Mouse (Mus musculus) liver, embryonic 12.5 days (tissue): ENCODE results near the gene Coro2a. TPM values are rescaled to one million over a fixed set of nuclear protein-coding genes. Genes with fewer than 3 reads are reported as not detected.
"Not testable (repeated sequence)": the region's sequence is repeated elsewhere in the genome, so short reads cannot be mapped to it uniquely, and the experiment has no call there.

Experiments
- ATAC-seq: fragments of 200-750 bp; cut with Nextera tagmentation; 2 replicates; pipeline ENCODE4 v1.8.0; 2017; ENCODE audit warnings: moderate number of reproducible peaks, mild to moderate bottlenecking, moderate library complexity
- H3K27ac ChIP-seq: fragments of 300-500 bp; sonication (generic); 2 replicates; pipeline ENCODE4 v1.5.1; 2016; ENCODE audit warnings: mild to moderate bottlenecking
- H3K27me3 ChIP-seq: fragments of 300-500 bp; sonication (generic); replicated peaks from 2 replicates; pipeline ENCODE4 v1.6.1; 2016; ENCODE audit warnings: mild to moderate bottlenecking, moderate library complexity
- H3K36me3 ChIP-seq: fragments of 300-500 bp; sonication (generic); 2 replicates; pipeline ENCODE4 v1.6.1; 2016; ENCODE audit warnings: mild to moderate bottlenecking, moderate library complexity
- H3K4me1 ChIP-seq: fragments of 300-500 bp; sonication (generic); 2 replicates; pipeline ENCODE4 v1.6.1; 2016
- H3K4me2 ChIP-seq: fragments of 300-500 bp; sonication (generic); 2 replicates; pipeline ENCODE4 v1.6.1; 2016; ENCODE audit warnings: mild to moderate bottlenecking, moderate library complexity
- H3K4me3 ChIP-seq: fragments of 300-500 bp; sonication (generic); 2 replicates; pipeline ENCODE4 v1.5.1; 2016; ENCODE audit warnings: mild to moderate bottlenecking, moderate library complexity
- H3K9ac ChIP-seq: fragments of 300-500 bp; sonication (generic); 2 replicates; pipeline ENCODE4 v1.6.1; 2016; ENCODE audit warnings: mild to moderate bottlenecking, moderate library complexity
- H3K9me3 ChIP-seq: fragments of 300-500 bp; sonication (generic); replicated peaks from 2 replicates; pipeline ENCODE4 v1.6.1; 2016; ENCODE audit warnings: mild to moderate bottlenecking, moderate library complexity
- WGBS: fragments of 180-500 bp; shearing (Covaris S2); methylation state at CpG from one replicate; pipeline ENCODE4 v1.1.7; 2016; ENCODE audit not compliant: insufficient replicate concordance; 5-methylcytosine and 5-hydroxymethylcytosine counted together
- polyA plus RNA-seq: library from polyadenylated mRNA; unstranded; fragments of >200 nt; fragmentation: Nextera tagmentation; extraction: Ambion mirVana; gene quantifications from 2 replicates; pipeline ENCODE4 v1.2.1, GENCODE M21; 2016

Coro2a gene
- polyA plus RNA-seq, 1 experiment from 2014 or later = 4.9 TPM

DNA sequence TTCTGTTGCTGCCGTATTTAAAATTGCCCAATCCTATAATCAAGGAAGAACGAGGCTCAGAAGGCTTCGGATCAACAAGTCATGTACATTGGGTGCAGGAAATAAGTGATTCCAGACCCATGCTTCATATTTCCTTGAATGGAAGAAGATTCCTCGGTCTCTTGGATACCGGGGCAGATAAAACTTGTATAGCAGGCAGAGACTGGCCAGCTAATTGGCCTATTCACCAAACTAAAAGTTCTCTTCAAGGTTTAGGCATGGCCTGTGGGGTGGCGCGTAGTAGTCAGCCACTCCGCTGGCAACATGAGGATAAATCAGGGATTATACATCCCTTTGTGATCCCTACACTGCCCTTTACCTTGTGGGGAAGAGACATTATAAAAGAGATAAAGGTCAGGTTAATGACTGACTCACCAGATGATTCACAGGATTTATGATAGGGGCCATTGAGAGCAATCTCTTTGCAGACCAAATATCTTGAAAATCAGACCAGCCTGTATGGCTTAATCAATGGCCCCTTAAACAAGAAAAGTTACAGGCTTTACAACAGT is 23.1 kb downstream of the Coro2a start:
- peaks cover 11% of the 10 kb centered on the region; the same call in 1 of the 2 replicates for H3K4me1 ChIP-seq
- ATAC-seq, H3K4me2 ChIP-seq, H3K9me3 ChIP-seq, H3K36me3 ChIP-seq, H3K4me3 ChIP-seq, H3K9ac ChIP-seq, H3K27me3 ChIP-seq, H3K27ac ChIP-seq: not testable (repeated sequence)
- 84% methylated on average over 8 of the region's 8 CpGs for WGBS

GRCm38 (mm10) chr4:46578228-46578627 is 23.8 kb downstream of the Coro2a start:
- 0 out of 2 replicates have a peak, but pooled peaks cover 8% of the 10 kb centered on the region for H3K27me3 ChIP-seq
- peaks cover 6% of the 10 kb centered on the region; the same call in 1 of the 2 replicates for H3K9me3 ChIP-seq
- WGBS = 50% methylated on average over 1 of the region's 1 CpGs
- no peak overlapping the region for H3K4me2 ChIP-seq
- peaks cover 14% of the 10 kb centered on the region; the same call in 1 of the 2 replicates for H3K4me1 ChIP-seq
- no peak for ATAC-seq
- no peak overlapping the region for H3K27ac ChIP-seq
- H3K4me3 ChIP-seq = no peak overlapping the region
- no peak overlapping the region for H3K9ac ChIP-seq
- no peaks in the 10 kb centered on the region for H3K36me3 ChIP-seq

DNA sequence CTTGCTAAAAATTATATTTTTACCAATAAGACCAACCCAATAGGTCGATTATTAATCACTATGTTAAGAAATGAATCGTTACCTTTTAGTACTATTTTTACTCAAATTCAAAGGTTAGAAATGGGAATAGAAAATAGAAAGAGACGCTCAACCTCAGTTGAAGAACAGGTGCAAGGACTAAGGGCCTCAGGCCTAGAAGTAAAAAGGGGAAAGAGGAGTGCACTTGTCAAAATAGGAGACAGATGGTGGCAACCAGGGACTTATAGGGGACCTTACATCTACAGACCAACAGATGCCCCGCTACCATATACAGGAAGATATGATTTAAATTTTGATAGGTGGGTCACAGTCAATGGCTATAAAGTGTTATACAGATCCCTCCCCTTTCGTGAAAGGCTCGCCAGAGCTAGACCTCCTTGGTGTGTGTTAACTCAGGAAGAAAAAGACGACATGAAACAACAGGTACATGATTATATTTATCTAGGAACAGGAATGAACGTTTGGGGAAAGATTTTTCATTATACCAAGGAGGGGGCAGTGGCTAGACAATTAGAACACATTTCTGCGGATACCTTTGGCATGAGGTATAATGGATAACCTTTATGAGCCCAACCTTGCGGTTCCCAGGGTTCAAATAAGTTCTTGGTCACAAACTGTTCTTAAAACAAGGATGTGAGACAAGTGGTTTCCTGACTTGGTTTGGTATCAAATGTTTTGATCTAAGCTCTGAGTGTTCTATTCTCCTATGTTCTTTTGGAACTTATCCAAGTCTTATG is 26.3 kb downstream of the Coro2a start:
- not testable (repeated sequence) for H3K27me3 ChIP-seq, H3K9me3 ChIP-seq, ATAC-seq, H3K36me3 ChIP-seq, H3K9ac ChIP-seq, H3K27ac ChIP-seq, H3K4me3 ChIP-seq, H3K4me2 ChIP-seq
- 52% methylated on average over 6 of the region's 10 CpGs for WGBS
- peaks cover 14% of the 10 kb centered on the region; the same call in 1 of the 2 replicates for H3K4me1 ChIP-seq

DNA sequence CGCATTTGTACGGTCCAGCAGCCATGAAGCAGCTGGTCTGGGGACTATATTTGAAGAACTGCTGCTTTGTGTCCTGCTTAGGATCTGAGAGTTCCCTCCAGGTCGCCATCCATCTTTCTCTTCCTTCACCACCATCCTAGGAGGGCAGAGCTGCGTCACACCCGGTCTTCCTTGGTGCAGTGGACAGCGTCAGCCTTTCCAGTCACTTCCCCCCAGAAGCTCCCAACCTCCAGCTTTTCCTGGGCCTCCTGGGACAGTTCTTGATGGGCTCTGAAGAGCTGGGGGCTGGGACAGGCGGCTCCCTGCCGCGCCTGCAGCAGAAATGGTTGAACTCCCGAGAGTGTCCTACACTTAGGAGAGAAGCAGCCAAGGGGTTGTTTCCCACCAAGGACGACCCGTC is 27.2 kb downstream of the Coro2a start:
- H3K36me3 ChIP-seq = no peaks in the 10 kb centered on the region
- no peak overlapping the region; the same call in 1 of the 2 replicates for H3K27ac ChIP-seq
- no peaks in the 10 kb centered on the region for H3K9me3 ChIP-seq
- no peak overlapping the region for H3K4me3 ChIP-seq
- H3K9ac ChIP-seq = no peak overlapping the region
- ATAC-seq = no peak
- H3K27me3 ChIP-seq = 0 out of 2 replicates have a peak, but pooled peaks cover 8% of the 10 kb centered on the region
- peak overlapping the region; percentile 9; the same call in 1 of the 2 replicates for H3K4me2 ChIP-seq
- WGBS = 32% methylated on average over 12 of the region's 12 CpGs
- peaks cover 14% of the 10 kb centered on the region; the same call in 1 of the 2 replicates for H3K4me1 ChIP-seq

DNA sequence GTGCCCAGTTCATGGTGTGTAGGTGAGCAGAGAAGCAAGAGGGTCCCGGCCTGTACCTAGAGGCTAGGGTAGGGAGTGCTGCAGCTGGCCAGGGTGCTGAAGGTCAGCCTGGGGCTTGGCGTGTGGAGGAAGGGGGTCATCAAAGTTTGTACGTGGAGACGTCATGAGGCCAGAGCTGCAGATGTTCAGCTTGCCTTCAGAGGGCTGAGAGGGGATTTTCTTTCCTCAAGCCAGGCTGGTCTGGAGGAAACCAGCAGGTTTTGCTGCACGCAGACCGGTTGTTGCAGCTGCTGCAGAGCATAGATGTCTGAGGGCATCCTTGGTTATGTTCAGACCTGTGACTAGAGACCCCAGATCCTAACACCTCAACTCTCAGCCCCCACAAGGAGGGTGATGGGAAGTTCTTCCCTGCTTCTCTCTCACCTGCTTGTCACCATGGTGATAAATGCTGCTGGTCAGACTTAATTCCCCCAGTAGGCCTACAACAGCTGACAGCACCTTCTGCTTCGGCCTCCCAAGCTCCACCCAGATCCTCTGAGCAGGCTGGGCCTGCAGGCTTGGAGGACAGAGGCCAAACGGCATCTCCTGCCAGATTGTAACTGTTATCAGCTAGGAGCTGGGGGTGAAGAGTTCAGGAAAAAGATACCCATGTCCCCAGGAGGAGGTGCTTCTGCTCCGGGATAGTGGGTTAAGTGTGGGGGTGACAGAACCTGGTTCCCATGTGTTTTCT is 27.8 kb downstream of the Coro2a start:
- Histone ChIP-seq H3K9ac (no peak overlapping the region), H3K4me3 (no peak overlapping the region), H3K27me3 (0 out of 2 replicates have a peak, but pooled peaks cover 8% of the 10 kb centered on the region), H3K36me3 (no peaks in the 10 kb centered on the region), H3K9me3 (no peaks in the 10 kb centered on the region), H3K4me1 (peaks cover 14% of the 10 kb centered on the region; the same call in 1 of the 2 replicates), H3K4me2 (0 out of 2 replicates have a peak overlapping the region, but pooled peaks have one; percentile 9), H3K27ac (no peak overlapping the region)
- 39% methylated on average over 9 of the region's 9 CpGs for WGBS
- no peak for ATAC-seq

- H3K36me3 ChIP-seq = no peaks in the 10 kb centered on the region
- H3K9me3 ChIP-seq = no peaks in the 10 kb centered on the region
- H3K4me1 ChIP-seq = peaks cover 14% of the 10 kb centered on the region; the same call in 1 of the 2 replicates
- 0 out of 2 replicates have a peak, but pooled peaks cover 8% of the 10 kb centered on the region for H3K27me3 ChIP-seq
- ATAC-seq = no peak
- no peak overlapping the region for H3K4me2 ChIP-seq
- no peak overlapping the region for H3K4me3 ChIP-seq
- H3K27ac ChIP-seq = no peak overlapping the region
- no peak overlapping the region for H3K9ac ChIP-seq
- 71% methylated on average over 4 of the region's 4 CpGs for WGBS
Measured at GRCm38 (mm10) chr4:46572616-46573015, 29.4 kb downstream of the Coro2a start.

GRCm38 (mm10) chr4:46571744-46572143 is 30.3 kb downstream of the Coro2a start:
- Histone ChIP-seq H3K27ac (no peak overlapping the region), H3K36me3 (no peaks in the 10 kb centered on the region), H3K4me3 (no peak overlapping the region), H3K9ac (no peak overlapping the region), H3K27me3 (0 out of 2 replicates have a peak, but pooled peaks cover 8% of the 10 kb centered on the region), H3K9me3 (no peaks in the 10 kb centered on the region), H3K4me1 (peaks cover 14% of the 10 kb centered on the region; the same call in 1 of the 2 replicates), H3K4me2 (no peak overlapping the region)
- no peak for ATAC-seq
- 77% methylated on average over 9 of the region's 9 CpGs for WGBS

DNA sequence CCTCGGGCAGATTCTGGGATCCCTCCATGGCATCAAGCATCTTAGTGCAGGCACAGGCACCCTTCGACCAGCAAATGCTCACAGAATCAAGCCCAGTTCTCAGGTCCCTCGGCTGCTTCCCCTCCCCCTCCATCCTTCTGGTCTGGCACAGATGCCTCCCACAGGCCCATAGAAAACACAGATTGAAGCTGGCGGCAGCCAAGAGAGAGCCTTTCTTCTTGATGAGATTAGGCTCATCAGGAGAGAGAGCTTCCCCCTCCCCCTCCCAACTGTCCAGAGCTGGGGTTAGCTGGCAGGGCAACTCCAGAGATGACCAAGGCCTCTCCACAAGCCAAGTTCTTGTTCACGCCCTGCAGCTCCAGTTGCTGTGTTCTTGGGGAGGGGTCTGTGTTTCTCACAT is 32.3 kb downstream of the Coro2a start:
- peaks cover 14% of the 10 kb centered on the region for H3K4me1 ChIP-seq
- H3K4me2 ChIP-seq = no peak overlapping the region
- H3K9ac ChIP-seq = no peak overlapping the region
- no peaks in the 10 kb centered on the region for H3K9me3 ChIP-seq
- no peak overlapping the region for H3K27ac ChIP-seq
- H3K27me3 ChIP-seq = 0 out of 2 replicates have a peak, but pooled peaks cover 8% of the 10 kb centered on the region
- no peaks in the 10 kb centered on the region for H3K36me3 ChIP-seq
- no peak for ATAC-seq
- no peak overlapping the region for H3K4me3 ChIP-seq
- 49% methylated on average over 5 of the region's 5 CpGs for WGBS

GRCm38 (mm10) chr4:46568169-46568568 is 33.8 kb downstream of the Coro2a start:
- no peak for ATAC-seq
- Histone ChIP-seq H3K4me1 (peaks cover 16% of the 10 kb centered on the region), H3K9ac (no peak overlapping the region), H3K9me3 (no peaks in the 10 kb centered on the region), H3K36me3 (no peaks in the 10 kb centered on the region), H3K27ac (no peak overlapping the region), H3K27me3 (no peaks in the 10 kb centered on the region), H3K4me3 (no peak overlapping the region), H3K4me2 (no peak overlapping the region)
- WGBS = 82% methylated on average over 8 of the region's 8 CpGs

DNA sequence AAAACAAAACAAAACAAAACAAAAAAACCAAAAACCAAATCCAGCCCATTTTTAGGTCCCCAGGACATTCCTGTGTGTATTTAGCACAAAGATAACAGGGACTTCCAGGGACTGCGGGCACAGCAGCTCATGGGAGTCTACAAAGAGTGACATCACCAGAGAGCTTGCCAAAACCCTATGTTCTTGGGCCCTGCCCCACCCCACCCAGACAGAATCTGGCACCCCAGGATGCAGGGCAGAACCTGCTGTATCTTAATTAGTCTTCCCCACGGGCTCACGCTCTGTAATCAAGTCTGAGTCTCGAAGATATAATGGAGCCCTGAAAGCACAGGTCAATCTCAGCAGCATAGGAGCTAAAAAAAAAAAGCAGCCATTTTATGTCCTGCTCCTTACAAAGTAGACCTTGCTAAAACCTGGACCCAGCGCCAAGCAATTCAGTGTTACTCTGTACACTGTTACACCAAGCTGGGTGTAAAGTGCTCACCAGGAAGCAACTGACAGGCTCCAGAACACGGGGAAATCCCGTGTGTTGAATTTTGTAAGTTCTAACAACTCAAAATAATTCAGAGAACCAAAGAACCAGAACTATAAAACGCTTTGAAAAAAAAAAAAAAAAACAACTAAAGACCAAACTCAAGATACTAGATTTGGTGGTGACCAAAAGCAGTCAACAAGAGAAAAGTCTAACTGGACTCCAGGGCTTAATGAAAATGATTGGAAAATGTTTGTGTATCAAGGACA is 34.9 kb downstream of the Coro2a start:
- Histone ChIP-seq H3K27me3 (no peaks in the 10 kb centered on the region), H3K4me1 (peaks cover 17% of the 10 kb centered on the region), H3K9ac (no peak overlapping the region), H3K27ac (no peak overlapping the region), H3K36me3 (no peaks in the 10 kb centered on the region), H3K9me3 (no peaks in the 10 kb centered on the region), H3K4me3 (no peak overlapping the region), H3K4me2 (no peak overlapping the region)
- WGBS = 53% methylated on average over 8 of the region's 8 CpGs
- ATAC-seq = no peak

GRCm38 (mm10) chr4:46565393-46565955 is 36.5 kb downstream of the Coro2a start:
- Histone ChIP-seq H3K4me2 (no peak overlapping the region), H3K27me3 (no peaks in the 10 kb centered on the region), H3K4me3 (no peak overlapping the region), H3K4me1 (peaks cover 20% of the 10 kb centered on the region), H3K9ac (no peak overlapping the region), H3K9me3 (no peaks in the 10 kb centered on the region), H3K27ac (no peak overlapping the region), H3K36me3 (no peaks in the 10 kb centered on the region)
- no peak for ATAC-seq
- WGBS = 79% methylated on average over 4 of the region's 4 CpGs
